Mouse (Mus musculus) bone marrow, adult 2 months (tissue): ENCODE results near the gene Tob2. TPM values are rescaled to one million over a fixed set of nuclear protein-coding genes. Genes with fewer than 3 reads are reported as not detected.

Experiments used
- H3K27ac ChIP-seq: fragments of 200-500 bp; 2 replicates; pipeline ENCODE4 v1.5.1; 2012; ENCODE audit warnings: low read depth, mild to moderate bottlenecking, control low read depth, inconsistent platforms, low read length; ENCODE audit not compliant: control insufficient read depth, poor library complexity, insufficient read depth
- H3K4me1 ChIP-seq: fragments of 200-500 bp; 2 replicates; pipeline ENCODE4 v1.6.1; 2011; ENCODE audit warnings: low read length; ENCODE audit not compliant: control insufficient read depth, insufficient read depth
- H3K4me3 ChIP-seq: fragments of 200-500 bp; replicated peaks from 2 replicates; pipeline ENCODE3; 2011; ENCODE audit warnings: mild to moderate bottlenecking, low read depth, low read length, control low read depth; ENCODE audit not compliant: control insufficient read depth
- CTCF ChIP-seq: fragments of 200-500 bp; IDR thresholded peaks from 2 replicates; pipeline ENCODE4 v1.5.1; 2011; ENCODE audit warnings: low read length, control low read depth; ENCODE audit not compliant: control insufficient read depth, insufficient read depth
- POLR2A ChIP-seq: fragments of 200-500 bp; IDR thresholded peaks from 2 replicates; pipeline ENCODE4 v1.6.1; 2011; ENCODE audit warnings: low read depth, mild to moderate bottlenecking, control low read depth, low read length, borderline replicate concordance; ENCODE audit not compliant: control insufficient read depth
- WGBS: fragments of 180-500 bp; shearing (Covaris S2); methylation state at CpG from one replicate; pipeline ENCODE4 v1.1.7; 2018; 5-methylcytosine and 5-hydroxymethylcytosine counted together
- polyA plus RNA-seq: library from polyadenylated mRNA; stranded (reverse); fragments of >200 nt; gene quantifications from 2 replicates; pipeline ENCODE4 v1.2.4, GENCODE M21; 2011; ENCODE audit warnings: low replicate concordance; ENCODE audit not compliant: missing spikeins, insufficient read depth, insufficient read length

Gene Tob2
- polyA plus RNA-seq, 1 experiment, result 9.2 TPM

GRCm38 (mm10) chr15:81871604-81872261, 13.1 kb upstream of the Tob2 start, which contains the start of gene Phf5a:
TSS of gene Phf5a (minus strand) at chr15:81871911.
- under 1% methylated on average over 30 of the region's 30 CpGs for WGBS
- Histone ChIP-seq H3K4me1 (no peaks in the 10 kb centered on the region; the same call in 1 of the 2 replicates), H3K27ac (peak within 1 kb of the TSS; percentile 89), H3K4me3 (peak within 1 kb of the TSS; percentile 85)
- TF ChIP-seq POLR2A (no peak), CTCF (no peak)

GRCm38 (mm10) chr15:81869985-81870384, 11.4 kb upstream of the Tob2 start:
- Histone ChIP-seq H3K4me1 (no peaks in the 10 kb centered on the region; the same call in 1 of the 2 replicates), H3K4me3 (no peak overlapping the region), H3K27ac (peak overlapping the region; percentile 30; the same call in 1 of the 2 replicates)
- TF ChIP-seq POLR2A, result no peak
- no peak for TF ChIP-seq CTCF
- 81% methylated on average over 5 of the region's 5 CpGs for WGBS

GRCm38 (mm10) chr15:81864238-81864637, 5.6 kb upstream of the Tob2 start:
- Histone ChIP-seq H3K27ac (no peak overlapping the region), H3K4me3 (no peak overlapping the region), H3K4me1 (no peaks in the 10 kb centered on the region; the same call in 1 of the 2 replicates)
- TF ChIP-seq POLR2A, result no peak
- no peak for TF ChIP-seq CTCF
- 71% methylated on average over 7 of the region's 7 CpGs for WGBS

DNA sequence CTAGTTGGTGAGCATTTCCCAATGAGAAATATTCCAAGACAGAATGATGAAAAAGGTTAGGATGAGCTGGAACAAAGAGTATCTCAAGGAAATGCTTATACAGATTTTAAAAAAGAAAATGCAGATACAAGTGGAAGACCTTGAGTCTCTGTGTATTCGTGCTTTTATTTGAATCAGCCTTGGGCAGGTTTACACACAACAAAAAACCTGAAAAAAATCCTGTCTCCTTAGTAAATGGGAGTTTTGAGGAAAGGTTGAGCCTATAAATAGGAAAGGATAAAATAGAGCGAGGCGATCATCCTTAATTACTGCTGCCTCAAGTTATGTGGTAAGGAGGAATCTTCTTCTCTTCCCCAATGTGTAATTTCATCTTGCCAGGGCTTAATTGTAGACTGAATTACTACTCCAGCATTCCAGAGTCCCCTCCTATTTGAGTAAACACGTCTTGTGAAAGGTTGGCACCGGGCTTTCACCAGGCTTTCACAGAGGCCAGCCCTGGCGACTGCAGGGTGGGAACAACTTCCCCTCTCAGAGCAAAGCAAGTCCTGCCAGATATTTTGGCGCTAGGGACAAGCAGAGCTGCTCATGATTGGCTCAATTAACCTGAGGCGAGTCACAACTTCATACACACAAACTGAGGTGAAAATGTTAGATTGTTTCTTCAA, 2.0 kb upstream of the Tob2 start:
- H3K4me3 ChIP-seq, result no peak overlapping the region
- no peaks in the 10 kb centered on the region; the same call in 1 of the 2 replicates for H3K4me1 ChIP-seq
- TF ChIP-seq CTCF (no peak), POLR2A (no peak)
- H3K27ac ChIP-seq, result peak overlapping the region; percentile 29
- WGBS, result 21% methylated on average over 8 of the region's 8 CpGs

DNA sequence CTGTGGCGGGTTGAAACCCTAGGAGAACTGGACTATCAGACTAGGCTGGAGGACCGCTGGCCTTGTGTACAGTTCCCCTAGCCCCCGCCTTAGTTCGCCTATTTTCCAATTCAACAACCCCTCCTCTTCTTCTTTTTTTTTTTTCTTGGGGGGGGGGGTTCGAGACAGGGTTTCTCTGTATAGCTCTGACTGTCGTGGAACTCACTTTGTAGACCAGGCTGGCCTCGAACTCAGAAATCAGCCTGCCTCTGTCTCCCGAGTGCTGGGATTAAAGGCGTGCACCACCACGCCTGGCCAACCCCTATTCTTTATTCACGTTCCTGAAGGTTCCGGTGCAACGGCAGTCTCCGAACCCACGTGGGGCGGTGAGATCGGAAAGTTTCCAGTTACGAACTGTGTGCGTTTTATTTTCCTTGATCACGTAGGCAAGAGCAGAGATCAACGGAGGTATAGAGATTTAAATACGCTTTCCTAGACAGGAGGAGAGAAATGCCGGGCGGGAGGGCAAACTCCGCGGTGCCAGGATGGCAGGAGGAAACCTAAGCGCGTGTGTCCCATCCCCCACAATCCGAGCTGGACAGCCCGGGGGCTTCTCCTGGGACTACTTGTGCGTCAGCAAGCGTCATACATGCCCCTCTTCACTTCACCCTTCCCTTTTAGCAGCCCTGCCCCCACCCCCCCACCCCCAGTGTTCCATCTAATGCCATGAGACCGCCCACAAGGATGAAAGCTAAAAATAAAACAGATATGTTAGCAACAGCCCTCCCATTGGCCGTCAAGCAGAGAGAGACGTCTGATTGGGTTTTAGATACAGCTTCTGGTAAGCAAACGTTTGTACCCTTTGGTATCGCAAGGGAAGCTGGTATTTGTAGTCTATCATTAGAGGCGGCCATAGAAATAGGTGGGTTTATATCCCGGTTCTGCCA, 997 bp upstream of the Tob2 start:
- Histone ChIP-seq H3K4me1 (peaks cover 2% of the 10 kb centered on the region; the same call in 1 of the 2 replicates), H3K4me3 (peak overlapping the region; percentile 93), H3K27ac (peak overlapping the region; percentile 94)
- no peak for TF ChIP-seq CTCF
- peak; percentile 35; the same call in 1 of the 2 replicates for TF ChIP-seq POLR2A
- WGBS, result under 1% methylated on average over 39 of the region's 39 CpGs

GRCm38 (mm10) chr15:81858138-81858516, 469 bp downstream of the Tob2 start:
- Histone ChIP-seq H3K4me3 (peak overlapping the region; percentile 93), H3K4me1 (peaks cover 2% of the 10 kb centered on the region; the same call in 1 of the 2 replicates), H3K27ac (peak overlapping the region; percentile 94)
- TF ChIP-seq CTCF (peak; percentile 8; the same call in 1 of the 2 replicates), POLR2A (peak; percentile 100)
- WGBS, result under 1% methylated on average over 23 of the region's 23 CpGs

- H3K4me1 ChIP-seq, result peaks cover 2% of the 10 kb centered on the region; the same call in 1 of the 2 replicates
- peak overlapping the region; percentile 93 for H3K4me3 ChIP-seq
- WGBS, result under 1% methylated on average over 33 of the region's 33 CpGs
- peak overlapping the region; percentile 89 for H3K27ac ChIP-seq
- no peak for TF ChIP-seq POLR2A
- TF ChIP-seq CTCF, result no peak
Observed at GRCm38 (mm10) chr15:81857724-81858116, 876 bp downstream of the Tob2 start.
